Mouse (Mus musculus) hindbrain, embryonic 12.5 days (tissue): ENCODE measurements around the gene Scd2. TPM values are rescaled to one million over a fixed set of nuclear protein-coding genes. Genes with fewer than 3 reads are reported as not detected.
"Not testable (repeated sequence)": the region's sequence is repeated elsewhere in the genome, so short reads cannot be mapped to it uniquely, and the experiment has no call there.

Experiments
- ATAC-seq: fragments of 200-750 bp; cut with Nextera tagmentation; 2 replicates; pipeline ENCODE4 v1.8.0; 2017; ENCODE audit warnings: moderate TSS enrichment; ENCODE audit not compliant: low FRiP score
- H3K27ac ChIP-seq: fragments of 300-500 bp; sonication (generic); 2 replicates; pipeline ENCODE4 v1.5.1; 2016; ENCODE audit warnings: mild to moderate bottlenecking
- H3K27me3 ChIP-seq: fragments of 300-500 bp; sonication (generic); 2 replicates; pipeline ENCODE4 v1.6.1; 2016; ENCODE audit warnings: mild to moderate bottlenecking
- H3K36me3 ChIP-seq: fragments of 300-500 bp; sonication (generic); 2 replicates; pipeline ENCODE4 v1.6.1; 2016; ENCODE audit warnings: mild to moderate bottlenecking
- H3K4me1 ChIP-seq: fragments of 300-500 bp; sonication (generic); 2 replicates; pipeline ENCODE4 v1.6.1; 2016
- H3K4me2 ChIP-seq: fragments of 300-500 bp; sonication (generic); replicated peaks from 2 replicates; pipeline ENCODE4 v1.6.1; 2016; ENCODE audit warnings: mild to moderate bottlenecking
- H3K4me3 ChIP-seq: fragments of 300-500 bp; sonication (generic); 2 replicates; pipeline ENCODE4 v1.5.1; 2016; ENCODE audit warnings: mild to moderate bottlenecking
- H3K9ac ChIP-seq: fragments of 300-500 bp; sonication (generic); 2 replicates; pipeline ENCODE4 v1.6.1; 2016; ENCODE audit warnings: mild to moderate bottlenecking, moderate library complexity
- H3K9me3 ChIP-seq: fragments of 300-500 bp; sonication (generic); replicated peaks from 2 replicates; pipeline ENCODE4 v1.6.1; 2016; ENCODE audit warnings: mild to moderate bottlenecking
- WGBS: fragments of 180-500 bp; shearing (Covaris S2); methylation state at CpG from one replicate; pipeline ENCODE4 v1.1.7; 2016; 5-methylcytosine and 5-hydroxymethylcytosine counted together
- polyA plus RNA-seq: library from polyadenylated mRNA; unstranded; fragments of >200 nt; fragmentation: Nextera tagmentation; extraction: Ambion mirVana; gene quantifications from 2 replicates; pipeline ENCODE4 v1.2.1, GENCODE M21; 2016

Gene Scd2
- polyA plus RNA-seq, 1 experiment from 2014 or later, result 404 TPM

DNA sequence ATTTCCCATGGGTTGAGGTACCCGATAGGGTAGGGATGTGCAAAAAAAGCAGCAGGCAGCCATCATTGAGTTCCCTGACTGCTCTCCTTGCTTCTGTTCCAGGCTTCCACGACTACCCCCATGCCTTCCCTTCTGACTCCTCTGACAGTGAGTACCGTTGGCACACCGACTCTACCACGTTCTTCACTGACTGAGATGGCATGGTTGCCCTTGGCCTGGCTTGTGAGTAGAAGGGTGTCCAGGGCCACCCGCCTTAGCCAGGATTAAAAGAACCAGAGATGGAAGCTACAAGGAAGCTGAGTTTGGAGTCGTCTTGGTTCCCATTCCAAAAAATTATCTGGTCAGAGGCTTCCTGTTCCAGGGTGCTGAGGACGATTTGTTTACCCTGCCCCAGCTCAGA, 15.5 kb upstream of the Scd2 start:
- ATAC-seq, result no peak
- 85% methylated on average over 8 of the region's 8 CpGs for WGBS

GRCm38 (mm10) chr19:44280755-44281154, 12.7 kb upstream of the Scd2 start:
- Histone ChIP-seq H3K36me3 (no peaks in the 10 kb centered on the region), H3K4me3 (no peak overlapping the region), H3K4me2 (no peak overlapping the region), H3K9ac (no peak overlapping the region), H3K27me3 (no peaks in the 10 kb centered on the region), H3K4me1 (peaks cover 40% of the 10 kb centered on the region), H3K9me3 (no peaks in the 10 kb centered on the region), H3K27ac (peak overlapping the region; percentile 42; the same call in 1 of the 2 replicates)
- no peak for ATAC-seq
- 8% methylated on average over 6 of the region's 6 CpGs for WGBS

More for the DNA sequence above, 15.5 kb upstream of the Scd2 start:
- H3K4me3 ChIP-seq, result no peak overlapping the region
- no peak overlapping the region for H3K27ac ChIP-seq
- H3K4me2 ChIP-seq, result no peak overlapping the region
- H3K9me3 ChIP-seq, result no peaks in the 10 kb centered on the region
- H3K27me3 ChIP-seq, result no peaks in the 10 kb centered on the region
- no peak overlapping the region for H3K9ac ChIP-seq
- H3K4me1 ChIP-seq, result peaks cover 26% of the 10 kb centered on the region
- no peaks in the 10 kb centered on the region for H3K36me3 ChIP-seq

DNA sequence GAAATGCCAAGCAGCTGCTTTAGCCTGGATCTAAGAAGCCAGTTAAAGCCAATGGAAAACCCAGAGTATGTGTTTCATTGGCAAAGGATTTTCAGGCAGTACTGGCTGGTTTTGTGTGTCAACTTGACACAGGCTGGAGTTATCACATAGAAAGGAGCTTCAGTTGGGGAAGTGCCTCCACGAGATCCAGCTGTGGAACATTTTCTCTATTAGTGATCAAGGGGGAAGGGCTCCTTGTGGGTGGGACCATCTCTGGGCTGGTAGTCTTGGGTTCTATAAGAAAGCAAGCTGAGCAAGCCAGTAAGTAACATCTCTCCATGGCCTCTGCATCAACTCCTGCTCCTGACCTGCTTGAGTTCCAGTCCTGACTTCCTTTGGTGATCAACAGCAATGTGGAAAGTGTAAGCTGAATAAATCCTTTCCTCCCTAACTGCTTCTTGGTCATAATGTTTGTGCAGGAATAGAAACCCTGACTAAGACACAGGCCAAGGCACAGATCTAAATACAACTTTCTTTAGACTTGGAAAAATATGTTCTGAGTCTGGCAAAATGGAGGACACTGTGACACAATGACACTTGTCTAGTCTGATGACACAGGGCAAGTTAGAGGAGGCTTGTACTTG, 11.5 kb upstream of the Scd2 start:
- H3K4me2 ChIP-seq, H3K9ac ChIP-seq: not testable (repeated sequence)
- H3K4me1 ChIP-seq, result peaks cover 38% of the 10 kb centered on the region

DNA sequence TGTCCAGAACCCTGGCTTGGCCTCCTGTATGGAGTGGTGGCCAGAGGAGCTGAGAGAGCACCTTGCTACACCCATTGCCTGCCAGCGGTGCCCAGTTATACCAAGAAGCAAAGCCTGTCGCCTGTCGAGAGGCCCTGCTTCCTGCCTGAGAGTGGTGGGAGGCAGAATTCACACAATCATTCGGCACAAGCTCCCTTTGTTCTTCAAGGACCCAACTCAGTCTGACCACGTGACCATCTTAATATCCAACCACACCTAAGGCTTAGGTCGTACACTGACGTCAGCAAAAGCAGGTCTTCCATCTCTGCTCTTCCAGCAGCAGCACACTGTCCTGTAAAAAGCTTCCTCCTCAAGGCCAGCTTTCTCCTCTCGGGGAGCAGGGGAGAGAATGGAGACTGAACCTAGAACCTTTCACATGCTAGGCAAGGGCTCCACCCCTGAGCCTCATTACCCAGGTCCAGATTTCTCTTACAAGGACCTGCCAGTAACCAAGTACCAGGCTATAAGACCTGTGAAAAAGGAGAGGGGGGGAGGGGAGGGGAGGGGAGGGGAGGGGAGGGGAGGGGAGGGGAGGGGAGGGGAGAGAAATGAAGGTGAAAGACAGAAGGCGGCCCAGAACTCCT, 10.8 kb upstream of the Scd2 start:
- Histone ChIP-seq H3K27ac (peak overlapping the region; percentile 97), H3K4me2 (no peak overlapping the region)

More for the DNA sequence above, 11.5 kb upstream of the Scd2 start:
- H3K27ac ChIP-seq, result peak overlapping the region; percentile 97
- H3K4me3 ChIP-seq, H3K9me3 ChIP-seq, ATAC-seq, H3K27me3 ChIP-seq, H3K36me3 ChIP-seq: not testable (repeated sequence)
- 61% methylated on average over 1 of the region's 1 CpGs for WGBS

DNA sequence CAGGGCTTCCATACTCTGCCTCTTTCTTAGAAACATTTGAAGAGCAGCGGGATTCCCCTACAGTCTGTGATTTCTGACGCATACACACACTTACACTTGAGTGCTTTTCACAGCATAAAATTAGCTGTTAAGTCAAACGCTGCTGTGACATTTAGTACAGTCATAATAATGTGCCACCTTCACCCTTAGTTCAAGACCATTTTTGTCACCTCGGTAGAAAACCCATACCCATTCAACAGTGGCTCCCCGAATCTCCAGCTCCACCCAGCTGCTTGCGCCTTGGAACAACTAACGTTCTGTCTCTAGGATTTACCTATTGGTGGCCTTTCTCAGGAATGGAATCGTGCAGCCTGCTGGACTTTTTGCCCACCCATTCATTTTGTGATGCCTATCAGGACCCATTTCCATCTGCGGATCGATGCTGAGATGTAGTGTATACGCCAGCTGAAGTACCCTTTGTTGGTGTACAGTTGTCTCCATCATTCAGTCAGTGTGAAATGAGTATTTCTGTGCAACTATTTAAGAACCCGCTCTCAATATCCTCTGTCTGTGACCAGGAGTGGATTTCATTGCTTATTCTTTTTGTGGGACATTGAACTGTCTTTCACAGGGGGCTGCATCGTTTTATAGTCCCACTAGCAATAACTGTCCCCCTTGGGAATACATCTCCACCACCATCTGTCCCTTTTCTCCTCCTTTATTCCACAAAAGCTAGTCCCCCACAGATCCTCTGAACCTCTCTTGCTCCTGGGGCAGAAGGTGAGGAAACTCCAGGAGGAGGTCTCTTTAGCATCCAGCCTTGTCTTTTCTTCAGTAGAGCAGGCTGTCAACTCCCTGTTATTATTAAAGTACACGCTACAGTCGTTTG, 10.1 kb upstream of the Scd2 start:
- Histone ChIP-seq H3K9ac (peak overlapping the region; percentile 4; the same call in 1 of the 2 replicates), H3K36me3 (no peaks in the 10 kb centered on the region), H3K27ac (peak overlapping the region; percentile 97), H3K9me3 (no peaks in the 10 kb centered on the region), H3K27me3 (no peaks in the 10 kb centered on the region), H3K4me3 (peak overlapping the region; percentile 42), H3K4me2 (peak overlapping the region; percentile 72), H3K4me1 (peaks cover 41% of the 10 kb centered on the region)
- 29% methylated on average over 15 of the region's 15 CpGs for WGBS
- peak; percentile 27 for ATAC-seq

More for the DNA sequence above, 10.8 kb upstream of the Scd2 start:
- Histone ChIP-seq H3K9me3 (no peaks in the 10 kb centered on the region), H3K4me3 (no peak overlapping the region), H3K9ac (no peak overlapping the region), H3K27me3 (no peaks in the 10 kb centered on the region), H3K4me1 (peaks cover 39% of the 10 kb centered on the region), H3K36me3 (no peaks in the 10 kb centered on the region)
- WGBS, result 33% methylated on average over 8 of the region's 9 CpGs
- no peak for ATAC-seq

GRCm38 (mm10) chr19:44284025-44284695, 9.3 kb upstream of the Scd2 start:
- peak overlapping the region; percentile 42 for H3K4me3 ChIP-seq
- no peaks in the 10 kb centered on the region for H3K27me3 ChIP-seq
- no peaks in the 10 kb centered on the region for H3K9me3 ChIP-seq
- peak overlapping the region; percentile 72 for H3K4me2 ChIP-seq
- peak; percentile 98 for ATAC-seq
- H3K4me1 ChIP-seq, result peaks cover 41% of the 10 kb centered on the region
- H3K36me3 ChIP-seq, result no peaks in the 10 kb centered on the region
- H3K9ac ChIP-seq, result peak overlapping the region; percentile 68
- WGBS, result under 1% methylated on average over 38 of the region's 38 CpGs
- H3K27ac ChIP-seq, result peak overlapping the region; percentile 97

DNA sequence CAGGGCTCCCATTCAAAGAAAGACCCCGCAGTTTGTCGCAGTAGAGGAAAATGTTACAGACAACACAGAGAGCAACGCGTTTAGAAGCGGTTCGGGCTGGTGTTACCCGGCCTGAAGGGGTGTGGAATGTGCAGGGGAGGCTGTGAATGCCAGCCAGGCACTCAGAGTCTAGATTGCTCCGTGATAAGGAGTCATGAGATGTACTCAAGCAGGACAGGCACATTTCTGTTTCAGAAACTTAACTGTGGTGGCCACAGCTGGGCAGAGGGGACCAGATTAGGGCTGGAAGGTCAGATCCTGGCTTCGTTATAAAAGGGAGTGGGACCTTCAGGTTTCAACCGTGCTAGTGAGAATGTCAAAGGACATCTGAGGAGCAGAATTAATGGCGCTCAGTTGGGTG, 8.8 kb upstream of the Scd2 start:
- peak; percentile 63 for ATAC-seq

DNA sequence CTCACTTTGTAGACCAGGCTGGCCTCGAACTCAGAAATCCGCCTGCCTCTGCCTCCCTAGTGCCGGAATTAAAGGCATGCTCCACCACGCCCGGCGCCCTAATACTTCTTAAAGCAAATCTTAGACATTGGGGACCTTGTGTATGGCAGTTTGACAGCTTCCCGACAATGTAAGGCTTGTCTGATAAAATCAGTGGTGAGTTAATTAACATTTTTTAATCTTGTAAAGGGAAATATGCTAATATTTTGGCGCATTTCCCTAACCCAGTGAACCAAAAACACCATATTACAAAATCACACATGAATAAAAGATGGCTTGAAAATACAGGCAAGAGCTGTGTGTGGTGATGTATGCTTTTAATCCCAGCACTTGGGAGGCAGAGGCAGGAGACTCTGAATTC, 7.9 kb upstream of the Scd2 start:
- no peaks in the 10 kb centered on the region for H3K36me3 ChIP-seq
- ATAC-seq, result no peak
- no peaks in the 10 kb centered on the region for H3K9me3 ChIP-seq
- H3K27ac ChIP-seq, result no peak overlapping the region
- no peaks in the 10 kb centered on the region for H3K27me3 ChIP-seq
- H3K4me3 ChIP-seq, result no peak overlapping the region
- 92% methylated on average over 8 of the region's 8 CpGs for WGBS
- no peak overlapping the region for H3K4me2 ChIP-seq
- peaks cover 33% of the 10 kb centered on the region for H3K4me1 ChIP-seq
- H3K9ac ChIP-seq, result no peak overlapping the region

More for the DNA sequence above, 8.8 kb upstream of the Scd2 start:
- Histone ChIP-seq H3K36me3 (no peaks in the 10 kb centered on the region), H3K4me1 (peaks cover 40% of the 10 kb centered on the region), H3K9ac (peak overlapping the region; percentile 68), H3K9me3 (no peaks in the 10 kb centered on the region), H3K27me3 (no peaks in the 10 kb centered on the region), H3K27ac (peak overlapping the region; percentile 97), H3K4me3 (peak overlapping the region; percentile 42), H3K4me2 (peak overlapping the region; percentile 72)
- WGBS, result 3% methylated on average over 11 of the region's 11 CpGs

GRCm38 (mm10) chr19:44286109-44286508, 7.4 kb upstream of the Scd2 start:
- no peaks in the 10 kb centered on the region for H3K36me3 ChIP-seq
- H3K4me2 ChIP-seq, result no peak overlapping the region
- no peak overlapping the region for H3K27ac ChIP-seq
- H3K4me3 ChIP-seq, result no peak overlapping the region
- no peaks in the 10 kb centered on the region for H3K27me3 ChIP-seq
- no peak overlapping the region for H3K9ac ChIP-seq
- ATAC-seq, result no peak
- 85% methylated on average over 2 of the region's 2 CpGs for WGBS
- no peaks in the 10 kb centered on the region for H3K9me3 ChIP-seq
- H3K4me1 ChIP-seq, result peaks cover 28% of the 10 kb centered on the region

DNA sequence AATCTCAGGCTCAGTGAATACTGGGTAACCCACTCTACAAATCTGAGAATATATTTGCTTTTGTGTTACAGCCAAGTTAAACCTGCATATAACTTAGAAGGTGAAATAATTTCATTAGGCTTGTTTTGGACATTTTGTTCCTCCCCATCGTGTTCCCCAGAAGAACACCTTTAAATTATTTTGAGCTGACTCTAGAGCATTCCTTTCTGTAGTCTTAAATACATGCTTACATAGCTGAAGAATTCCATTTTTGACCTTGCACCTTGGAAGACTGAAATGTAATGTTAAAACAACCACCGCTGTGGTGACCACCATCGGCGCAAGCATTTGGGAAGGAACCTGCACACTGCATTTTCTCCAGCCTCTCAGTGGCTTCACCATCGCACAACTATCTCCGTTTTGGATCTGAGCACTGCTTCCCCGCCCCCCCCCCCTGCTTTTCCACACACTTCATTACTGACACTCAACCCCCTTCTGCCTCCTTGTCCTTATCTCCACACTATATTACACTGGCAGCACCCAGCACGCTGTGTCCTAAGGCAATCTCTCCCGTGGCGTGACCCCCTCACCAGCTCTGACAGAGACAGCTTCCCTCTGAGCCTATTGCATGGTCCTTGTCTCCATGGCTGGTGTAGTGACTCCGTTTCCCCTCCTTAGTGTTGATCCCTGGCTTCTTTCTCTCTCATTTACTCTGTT, 5.9 kb upstream of the Scd2 start:
- Histone ChIP-seq H3K9me3 (no peaks in the 10 kb centered on the region), H3K4me2 (no peak overlapping the region), H3K4me1 (peaks cover 32% of the 10 kb centered on the region), H3K9ac (no peak overlapping the region), H3K4me3 (no peak overlapping the region), H3K36me3 (no peaks in the 10 kb centered on the region), H3K27me3 (no peaks in the 10 kb centered on the region), H3K27ac (no peak overlapping the region)
- WGBS, result 76% methylated on average over 11 of the region's 11 CpGs
- ATAC-seq, result no peak

DNA sequence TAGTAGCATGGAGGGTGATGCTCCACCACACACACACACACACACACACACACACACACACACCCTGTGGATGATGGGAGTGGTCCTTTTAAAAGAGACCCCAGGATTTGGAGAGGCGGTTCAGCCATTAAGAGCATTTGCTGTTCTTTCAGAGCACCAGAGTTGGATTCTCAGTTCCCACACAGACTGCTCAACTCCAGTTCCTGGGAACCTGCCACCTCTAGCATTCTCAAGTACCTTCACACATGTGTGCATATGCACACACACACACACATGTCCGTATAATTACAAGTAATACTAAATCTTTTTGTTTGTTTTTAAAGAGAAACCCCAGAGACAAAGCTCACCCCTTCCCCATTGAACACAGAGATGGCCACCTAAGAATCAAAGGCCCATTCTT, 1.4 kb upstream of the Scd2 start:
- Histone ChIP-seq H3K9me3 (no peaks in the 10 kb centered on the region), H3K36me3 (peaks cover 20% of the 10 kb centered on the region), H3K4me3 (no peak overlapping the region), H3K9ac (no peak overlapping the region; the same call in 1 of the 2 replicates), H3K27me3 (no peaks in the 10 kb centered on the region), H3K27ac (peak overlapping the region; percentile 98), H3K4me1 (peaks cover 33% of the 10 kb centered on the region), H3K4me2 (no peak overlapping the region)
- ATAC-seq, result no peak
- 78% methylated on average over 2 of the region's 2 CpGs for whole genome bisulfite sequencing
